Mouse (Mus musculus): ENCODE measurements around the gene Gpsm3.

Gene Gpsm3

GRCm38 (mm10) chr17:34631647-34632046 lies 42.0 kb downstream of the Gpsm3 start:
- DNase-seq: no peak

DNA sequence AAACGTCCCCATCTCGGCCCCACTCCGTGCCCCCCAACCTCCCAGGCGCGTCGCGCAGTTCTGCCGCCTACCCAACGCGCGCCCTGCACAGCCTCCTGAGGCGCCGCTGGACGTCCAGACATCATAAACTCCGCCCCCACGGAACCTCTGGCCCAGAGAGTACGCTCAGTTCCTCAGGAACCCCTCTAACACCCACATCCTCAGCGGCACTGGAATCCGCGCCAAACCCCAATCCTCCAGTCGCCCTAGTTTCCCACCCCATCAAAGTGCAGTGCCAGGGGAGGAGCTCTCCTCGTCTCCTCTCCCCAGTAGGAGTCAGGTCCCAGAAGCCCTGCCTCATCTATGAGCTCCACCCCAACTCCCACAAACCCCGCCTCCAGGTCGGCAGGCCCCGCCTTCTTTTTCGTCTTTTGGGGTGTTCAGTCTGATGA lies 42.7 kb downstream of the Gpsm3 start:
- DNase-seq: peak; percentile 88 to 90

DNA sequence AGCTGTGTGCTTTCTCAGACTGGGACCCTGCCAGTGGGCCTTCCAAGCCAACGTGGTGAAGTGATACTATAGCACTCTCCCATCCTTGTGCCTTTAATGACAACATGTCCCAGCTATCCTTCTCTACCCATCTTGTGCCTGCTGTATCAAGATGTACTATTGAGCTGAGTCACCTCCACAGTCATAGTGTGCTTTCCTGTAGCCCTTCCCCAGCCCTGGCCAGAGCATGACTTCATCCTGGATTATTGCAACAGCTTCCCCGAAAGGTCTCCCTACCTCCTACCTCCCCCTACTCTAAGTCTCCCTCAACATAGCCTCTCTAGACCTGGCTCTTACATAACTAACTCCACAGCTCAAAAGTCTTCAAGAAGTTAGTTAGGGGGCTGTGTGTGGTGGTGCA lies 46.1 kb downstream of the Gpsm3 start:
- no peak for DNase-seq

DNA sequence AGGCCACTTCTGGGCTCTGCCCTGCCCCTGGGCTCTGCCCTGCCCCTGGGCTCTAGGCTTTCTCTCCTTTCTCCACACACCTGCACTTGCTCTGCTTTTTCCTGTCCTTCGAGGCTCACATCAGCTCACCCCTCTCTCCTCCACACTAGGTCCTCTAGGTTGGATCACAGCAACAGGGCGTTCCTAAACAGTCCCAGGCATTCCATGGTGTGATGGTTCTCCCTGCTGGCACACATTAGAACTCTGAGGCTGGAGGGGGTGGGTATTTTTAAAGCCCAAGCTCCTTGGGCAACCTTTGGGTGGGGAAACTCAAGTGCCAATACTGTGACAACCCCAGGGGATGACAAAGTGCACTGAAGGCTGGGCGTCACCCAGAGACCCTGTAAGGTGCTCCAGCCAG lies 47.9 kb downstream of the Gpsm3 start:
- DNase-seq: no peak

GRCm38 (mm10) chr17:34639461-34640255 lies 50.1 kb downstream of the Gpsm3 start:
- no peak for DNase-seq

DNA sequence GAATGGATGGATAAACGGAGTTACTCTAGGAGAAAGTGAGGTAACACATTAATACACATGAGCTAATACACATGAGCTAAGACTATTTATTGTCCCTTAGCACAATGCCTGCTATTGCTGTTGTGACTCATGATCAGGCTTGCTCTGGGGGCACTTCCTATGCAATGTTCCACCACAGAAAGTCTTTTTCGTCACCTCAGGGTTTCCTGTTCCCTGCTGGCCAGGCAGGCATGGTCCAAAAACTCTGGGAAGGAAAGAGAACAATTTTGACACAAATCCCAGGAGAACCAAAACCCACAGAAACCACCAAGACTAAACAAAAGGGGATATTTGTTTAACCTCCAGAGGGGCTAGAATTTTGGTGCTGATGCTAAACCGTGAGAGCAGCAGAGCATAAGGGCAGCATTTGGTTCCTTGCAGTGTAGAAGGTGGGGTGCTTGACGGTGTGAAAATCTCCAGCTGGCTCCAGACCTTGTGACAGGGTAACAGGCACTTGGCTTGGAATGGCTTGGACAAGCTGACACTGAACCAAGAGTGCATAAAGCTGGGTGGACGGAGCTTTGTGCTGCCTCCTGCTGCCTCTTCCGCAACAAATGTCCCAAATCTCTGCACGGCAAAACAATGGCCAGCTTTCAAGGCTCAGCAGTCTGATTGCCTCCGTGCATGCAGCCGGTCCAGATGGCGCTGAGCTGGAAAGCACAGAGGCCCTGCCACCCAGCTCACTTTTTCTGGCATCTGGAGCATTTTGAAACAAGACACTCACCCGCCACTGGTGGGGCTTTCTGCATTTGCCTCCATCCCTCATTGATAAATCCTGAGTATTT lies 51.4 kb downstream of the Gpsm3 start:
- DNase-seq: peak; percentile 53 to 54

All from kidney, postnatal 36 days (tissue).